Mouse (Mus musculus) megakaryocyte, embryonic 14.5 days (primary cell): ENCODE measurements around the gene Tacc2. TPM values are rescaled to one million over a fixed set of nuclear protein-coding genes. Genes with fewer than 3 reads are reported as not detected.

ENCODE experiments used
- H3K27me3 ChIP-seq: replicated peaks from 2 replicates; pipeline ENCODE3; 2012; ENCODE audit warnings: inconsistent platforms
- H3K36me3 ChIP-seq: replicated peaks from 2 replicates; pipeline ENCODE3; 2012; ENCODE audit warnings: low read length, inconsistent platforms, mixed read lengths
- H3K4me1 ChIP-seq: 2 replicates; pipeline ENCODE4 v1.6.1; 2012; ENCODE audit warnings: inconsistent platforms
- H3K4me3 ChIP-seq: replicated peaks from 2 replicates; pipeline ENCODE3; 2012; ENCODE audit warnings: moderate library complexity, mild to moderate bottlenecking, inconsistent platforms
- H3K9me3 ChIP-seq: 2 replicates; pipeline ENCODE4 v1.6.1; 2012; ENCODE audit warnings: inconsistent platforms
- FLI1 ChIP-seq: IDR thresholded peaks from 2 replicates; pipeline ENCODE4 v1.6.1; 2012; ENCODE audit warnings: low read length, inconsistent platforms, mixed read lengths
- GATA1 ChIP-seq: IDR thresholded peaks from 3 replicates; pipeline ENCODE4 v1.6.1; 2012; ENCODE audit warnings: mixed read lengths, low read length, inconsistent platforms, borderline replicate concordance
- polyA plus RNA-seq: library from polyadenylated mRNA; stranded (reverse); fragments of >175 nt; gene quantifications from 2 replicates; pipeline ENCODE4 v1.2.3, GENCODE M21; 2012; ENCODE audit warnings: low replicate concordance; ENCODE audit not compliant: insufficient read depth

Tacc2 gene
- polyA plus RNA-seq, 1 experiment = 3.2 TPM

DNA sequence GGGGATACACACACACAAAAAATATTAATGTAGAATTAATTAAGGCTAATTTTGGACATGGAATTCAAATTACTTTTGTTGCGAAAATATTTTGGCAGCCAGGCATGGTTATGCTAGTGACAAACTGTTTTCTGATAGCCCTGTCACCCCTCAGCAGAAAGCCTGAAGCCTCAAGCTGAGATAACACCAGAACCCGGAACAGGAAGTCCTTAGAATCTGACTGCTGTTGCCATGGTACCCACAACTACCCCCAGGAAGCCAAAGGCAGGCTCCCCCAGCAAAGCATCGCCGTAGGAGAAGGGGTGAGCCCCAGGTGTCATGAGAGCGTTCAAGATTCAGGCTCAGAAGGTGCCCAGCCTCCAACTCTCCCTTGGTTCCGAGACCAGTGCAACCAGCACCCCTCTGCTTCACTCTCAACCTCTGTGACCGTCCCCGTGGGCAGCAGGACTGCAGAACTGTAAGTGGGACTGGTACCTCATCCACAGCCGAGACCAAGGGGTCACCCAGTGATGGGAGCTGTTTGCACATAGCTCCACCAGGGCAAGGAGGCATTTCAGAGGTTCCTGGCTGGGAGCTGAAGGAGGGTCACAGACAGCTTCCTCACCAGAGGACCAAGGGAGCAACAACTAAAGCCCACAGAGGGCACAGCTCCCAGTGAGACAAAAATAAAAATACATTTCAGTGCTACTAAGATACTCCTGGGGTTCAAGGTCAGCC is 196.8 kb downstream of the Tacc2 start, which contains the start of gene Btbd16:
Gene Btbd16 (plus strand): TSS at position 156 of the 717 bp plus-strand sequence.
- Histone ChIP-seq H3K4me1 (peaks cover 10% of the 10 kb centered on the region), H3K9me3 (no peaks in the 10 kb centered on the region), H3K4me3 (no peak within 1 kb of the TSS), H3K36me3 (no peaks in the 10 kb centered on the region), H3K27me3 (peaks cover 10% of the 10 kb centered on the region)
- TF ChIP-seq GATA1 = no peak
- no peak for TF ChIP-seq FLI1

DNA sequence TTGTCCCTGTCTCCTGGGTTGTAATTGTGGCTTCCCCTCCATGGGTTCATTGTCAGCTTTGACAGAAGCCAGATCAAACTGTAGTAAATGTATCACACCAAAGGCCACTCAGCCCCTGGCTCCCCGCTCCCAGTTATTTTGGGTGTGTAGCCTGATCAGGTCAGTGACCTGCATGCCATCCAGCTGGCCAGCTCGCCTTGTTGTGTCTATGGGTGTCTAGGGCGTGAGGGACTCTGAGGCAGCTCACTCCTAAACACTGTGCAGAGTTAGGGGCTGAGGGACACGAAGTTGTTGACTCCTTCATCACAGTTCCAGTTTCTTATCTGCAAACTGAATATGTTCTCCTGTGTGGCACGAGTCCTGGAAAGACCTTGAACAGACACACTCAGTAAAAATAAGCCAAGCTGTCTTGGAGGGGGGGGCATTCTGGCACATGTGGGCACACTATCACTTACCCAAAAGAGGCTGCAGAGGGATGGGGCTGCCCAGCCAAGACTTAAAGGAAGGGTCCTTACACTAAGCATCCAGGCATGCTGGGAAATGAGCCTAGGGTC is 203.7 kb downstream of the Tacc2 start:
- no peak overlapping the region for H3K4me3 ChIP-seq
- no peaks in the 10 kb centered on the region for H3K4me1 ChIP-seq
- no peak for TF ChIP-seq GATA1
- no peak for TF ChIP-seq FLI1
- peaks cover 19% of the 10 kb centered on the region for H3K27me3 ChIP-seq
- H3K36me3 ChIP-seq = no peaks in the 10 kb centered on the region
- H3K9me3 ChIP-seq = no peaks in the 10 kb centered on the region

DNA sequence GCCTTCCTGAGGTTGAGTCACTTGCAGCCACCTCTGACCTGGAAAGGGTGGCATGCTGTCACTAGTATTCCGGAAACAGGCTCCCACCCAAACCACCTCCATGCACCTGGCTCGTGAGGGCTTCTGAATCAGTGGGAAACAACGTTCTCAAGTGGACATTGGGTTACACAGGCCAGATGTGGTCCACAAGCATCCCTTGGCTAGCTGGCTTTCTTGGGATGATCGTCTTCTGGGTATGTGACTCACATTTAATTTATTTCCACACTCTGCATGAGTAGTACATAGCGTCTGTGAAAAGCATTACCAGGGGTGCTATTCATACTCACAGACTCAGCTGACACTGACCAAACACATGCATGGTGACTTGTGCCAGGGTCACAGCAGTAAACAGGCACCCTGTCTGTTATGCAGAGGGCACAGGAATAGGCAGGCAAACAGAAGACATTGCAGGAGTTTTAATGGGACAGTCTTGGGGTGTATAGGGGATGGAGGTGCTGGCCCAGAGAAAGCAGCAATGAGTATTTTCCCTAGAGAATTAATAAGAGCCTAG is 205.3 kb downstream of the Tacc2 start:
- TF ChIP-seq FLI1 = no peak
- no peak for TF ChIP-seq GATA1
- H3K4me1 ChIP-seq = no peaks in the 10 kb centered on the region
- peaks cover 27% of the 10 kb centered on the region for H3K27me3 ChIP-seq

DNA sequence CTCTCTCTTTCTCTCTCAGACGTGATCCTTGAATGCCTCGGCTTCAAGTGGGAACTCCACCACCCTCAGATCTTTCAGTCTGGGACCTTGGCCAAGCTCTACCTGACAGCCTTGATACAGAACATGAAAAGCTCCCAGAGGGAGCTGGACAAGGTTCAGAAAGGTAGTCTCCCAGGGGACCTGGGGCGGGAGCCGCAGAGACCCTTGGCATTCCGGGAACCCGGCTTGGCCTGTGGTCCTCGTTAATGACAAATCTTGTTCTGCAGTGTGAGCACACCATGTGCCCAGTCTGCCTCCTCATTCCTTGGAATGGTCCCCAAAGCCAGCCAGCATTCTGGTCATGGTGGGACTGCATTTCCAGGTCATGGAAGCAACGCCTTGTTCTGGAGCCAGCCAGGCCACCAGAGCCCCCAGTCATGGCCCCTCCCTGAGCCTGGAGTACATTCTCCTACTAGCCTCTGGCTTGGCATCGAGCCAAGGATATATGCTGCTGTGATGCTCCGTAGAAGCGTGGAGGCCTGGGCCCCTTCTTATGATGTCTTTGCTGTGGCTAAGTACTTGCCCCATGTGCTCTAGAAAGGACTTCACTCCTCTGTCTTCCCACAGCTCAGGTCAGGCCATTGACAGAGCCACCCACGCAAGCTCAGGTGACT is 208.8 kb downstream of the Tacc2 start:
- peaks cover 28% of the 10 kb centered on the region for H3K27me3 ChIP-seq
- no peak overlapping the region for H3K4me3 ChIP-seq
- TF ChIP-seq GATA1 (no peak), FLI1 (no peak)
- H3K36me3 ChIP-seq = no peaks in the 10 kb centered on the region
- no peaks in the 10 kb centered on the region for H3K4me1 ChIP-seq
- H3K9me3 ChIP-seq = no peaks in the 10 kb centered on the region

More for the DNA sequence above, 205.3 kb downstream of the Tacc2 start:
- Histone ChIP-seq H3K4me3 (no peak overlapping the region), H3K36me3 (no peaks in the 10 kb centered on the region), H3K9me3 (no peaks in the 10 kb centered on the region)

DNA sequence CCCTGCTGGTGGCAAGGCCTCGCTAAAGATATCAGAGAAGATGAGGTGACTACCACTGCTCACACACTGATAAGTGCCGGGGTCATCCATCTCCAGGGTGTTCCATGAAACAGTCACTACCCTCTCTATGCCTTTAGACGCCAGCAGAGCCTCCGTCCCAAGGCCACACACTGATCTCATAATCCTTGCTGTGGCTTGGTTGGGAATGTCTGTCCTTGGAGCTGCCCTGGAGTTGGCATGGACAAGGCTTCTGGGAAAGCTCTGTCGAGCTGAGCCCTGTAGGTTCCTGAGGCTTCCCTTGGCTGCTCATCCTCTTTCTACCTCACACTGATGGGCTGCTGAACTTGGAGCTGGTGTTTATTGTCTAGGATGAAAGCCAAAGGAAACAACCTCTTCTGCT is 209.5 kb downstream of the Tacc2 start:
- Histone ChIP-seq H3K4me1 (no peaks in the 10 kb centered on the region), H3K9me3 (no peaks in the 10 kb centered on the region), H3K36me3 (no peaks in the 10 kb centered on the region), H3K27me3 (peaks cover 27% of the 10 kb centered on the region), H3K4me3 (no peak overlapping the region)
- no peak for TF ChIP-seq GATA1

DNA sequence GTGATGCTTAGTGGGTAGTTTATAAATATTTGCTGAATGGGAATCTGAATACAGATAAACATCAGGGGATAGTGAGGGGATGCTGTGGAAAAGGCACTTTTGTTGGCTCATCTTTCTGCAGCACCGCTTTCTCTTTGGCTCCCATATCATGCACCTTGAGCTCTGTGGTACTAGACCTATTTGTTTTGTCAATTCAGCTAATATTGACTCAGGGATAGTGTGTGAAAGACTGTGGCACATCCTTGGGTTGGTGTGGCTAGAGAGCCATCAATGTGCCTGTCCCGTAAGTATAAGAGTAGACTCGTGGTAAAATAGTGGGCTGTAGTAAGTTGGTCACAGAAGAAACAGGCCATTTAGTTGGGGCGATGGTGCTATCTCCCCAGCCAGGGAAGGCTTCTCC is 210.3 kb downstream of the Tacc2 start:
- H3K4me1 ChIP-seq = no peaks in the 10 kb centered on the region
- no peaks in the 10 kb centered on the region for H3K9me3 ChIP-seq
- H3K4me3 ChIP-seq = no peak overlapping the region
- H3K36me3 ChIP-seq = no peaks in the 10 kb centered on the region
- peaks cover 26% of the 10 kb centered on the region for H3K27me3 ChIP-seq
- no peak for TF ChIP-seq GATA1
- TF ChIP-seq FLI1 = no peak

DNA sequence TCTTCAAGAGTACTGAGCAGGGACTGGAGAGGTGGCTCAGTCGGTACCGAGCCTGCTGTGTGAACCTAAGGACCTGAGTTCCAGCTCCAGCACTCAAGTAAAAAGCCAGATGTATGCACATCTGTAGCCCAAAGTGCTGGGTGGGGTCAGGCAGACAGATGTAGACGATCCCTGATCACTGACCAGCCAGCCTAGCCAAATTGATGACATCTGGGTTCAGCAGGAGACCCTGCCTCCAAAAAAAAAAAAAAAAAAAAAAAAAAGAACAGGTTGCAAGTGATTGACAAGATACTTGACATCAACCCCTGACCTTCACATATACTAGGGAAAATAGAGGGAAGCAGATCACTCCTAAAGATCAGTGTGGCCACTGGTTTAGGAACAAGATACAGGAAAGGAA is 211.7 kb downstream of the Tacc2 start:
- no peak for TF ChIP-seq FLI1
- TF ChIP-seq GATA1 = no peak
- no peaks in the 10 kb centered on the region for H3K4me1 ChIP-seq
- H3K9me3 ChIP-seq = no peaks in the 10 kb centered on the region
- H3K4me3 ChIP-seq = no peak overlapping the region
- H3K27me3 ChIP-seq = peaks cover 25% of the 10 kb centered on the region
- no peaks in the 10 kb centered on the region for H3K36me3 ChIP-seq

DNA sequence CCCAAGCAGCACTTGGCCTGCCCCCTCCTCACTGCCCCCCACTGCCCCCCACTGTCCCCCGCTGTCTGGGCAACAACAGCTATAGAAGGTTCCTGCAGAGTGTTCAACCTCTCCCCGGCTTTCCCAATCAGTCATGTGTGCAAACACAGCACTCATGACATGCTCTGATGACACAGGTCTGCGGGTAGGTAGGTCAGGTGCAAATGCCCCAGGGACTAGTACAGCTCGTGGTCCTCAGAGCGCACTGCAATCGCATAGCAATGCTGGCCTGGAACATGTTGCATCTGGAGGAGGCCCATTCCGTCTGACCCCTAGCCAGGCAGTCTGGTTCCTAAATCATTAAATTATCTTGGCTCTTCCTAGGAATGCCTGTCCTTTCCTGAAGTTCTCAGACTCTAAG is 212.2 kb downstream of the Tacc2 start:
- H3K27me3 ChIP-seq = peaks cover 28% of the 10 kb centered on the region
- H3K36me3 ChIP-seq = no peaks in the 10 kb centered on the region
- H3K9me3 ChIP-seq = no peaks in the 10 kb centered on the region
- TF ChIP-seq GATA1 (no peak), FLI1 (no peak)
- no peak overlapping the region for H3K4me3 ChIP-seq
- no peaks in the 10 kb centered on the region for H3K4me1 ChIP-seq

DNA sequence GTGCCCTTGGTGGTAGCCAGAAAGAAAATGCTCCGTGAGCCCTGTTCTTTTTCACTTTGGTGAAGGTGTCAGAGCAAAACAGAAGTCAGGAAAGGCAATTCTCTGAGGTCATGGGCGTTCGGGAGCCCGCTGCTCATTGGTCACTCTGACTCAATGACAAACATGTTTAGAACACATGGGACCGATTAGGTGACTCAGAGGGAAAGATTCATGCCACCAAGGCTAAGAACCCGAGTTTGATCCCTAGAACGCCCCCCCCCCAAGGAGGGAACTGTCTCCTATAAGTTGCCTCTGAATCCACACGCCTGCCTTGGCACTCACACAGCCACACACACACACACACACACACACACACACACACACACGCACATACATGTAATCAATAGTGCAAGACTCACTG is 216.4 kb downstream of the Tacc2 start:
- H3K36me3 ChIP-seq = no peaks in the 10 kb centered on the region
- H3K4me3 ChIP-seq = no peak overlapping the region
- TF ChIP-seq GATA1 = no peak
- peaks cover 21% of the 10 kb centered on the region for H3K27me3 ChIP-seq
- H3K4me1 ChIP-seq = no peaks in the 10 kb centered on the region
- H3K9me3 ChIP-seq = no peaks in the 10 kb centered on the region

DNA sequence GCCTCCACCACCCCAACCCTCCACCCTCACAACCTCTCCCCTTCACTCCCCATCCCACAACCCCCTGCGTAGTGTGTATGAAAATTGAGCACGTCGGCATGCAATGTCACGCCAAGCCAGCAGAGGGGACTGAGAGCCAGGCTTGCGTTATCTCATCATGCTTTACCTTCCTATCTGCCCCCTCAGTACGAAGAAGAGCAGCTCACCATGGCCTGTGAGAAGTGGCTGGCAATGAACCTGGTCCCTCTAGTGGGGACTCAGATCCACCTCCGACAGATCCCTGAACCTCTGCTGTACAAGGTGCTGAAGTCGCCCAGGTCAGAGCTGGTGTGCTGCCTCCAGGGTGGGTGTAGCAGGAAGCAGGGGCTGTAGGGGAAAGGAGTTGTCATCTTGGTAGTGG is 219.5 kb downstream of the Tacc2 start:
- Histone ChIP-seq H3K4me3 (no peak overlapping the region), H3K36me3 (no peaks in the 10 kb centered on the region), H3K27me3 (peaks cover 15% of the 10 kb centered on the region), H3K9me3 (no peaks in the 10 kb centered on the region), H3K4me1 (no peaks in the 10 kb centered on the region)
- TF ChIP-seq FLI1 = no peak
- TF ChIP-seq GATA1 = no peak
